Mouse (Mus musculus): ENCODE results near the gene Itm2b. TPM values are rescaled to one million over a fixed set of nuclear protein-coding genes. Genes with fewer than 3 reads are reported as not detected.

Gene Itm2b
- total and polyA plus RNA-seq, 2 experiments = 967 to 1,187 TPM

DNA sequence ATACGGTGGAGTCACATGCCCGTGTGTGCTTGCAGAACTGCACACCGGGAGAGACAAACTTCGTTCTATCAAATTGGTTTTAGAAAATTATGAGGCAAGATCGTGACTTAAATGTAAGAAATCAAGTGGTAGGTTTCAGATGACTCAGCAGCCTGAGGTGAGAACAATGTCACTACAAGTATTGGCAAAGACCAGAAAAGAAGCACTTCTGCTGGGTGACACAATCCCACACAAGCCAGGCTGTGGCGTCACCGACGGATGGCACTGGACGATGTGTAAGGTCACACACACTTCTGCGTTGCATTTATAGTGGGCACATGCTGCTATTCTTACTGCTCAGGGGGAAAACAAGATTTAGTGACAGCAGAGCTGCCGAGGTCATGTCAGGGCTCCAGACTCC, 21.3 kb downstream of the Itm2b start:
- 97% methylated on average over 11 of the region's 11 CpGs for WGBS
- TF ChIP-seq CTCF (IDR thresholded peaks at IDR 0.05; ENCODE audit: low read depth, low read length) (no peak), POLR2A (IDR thresholded peaks at IDR 0.05; ENCODE audit: extremely low read depth, insufficient read depth, low read length) (no peak)
- peaks cover 92% of the 10 kb centered on the region for H3K36me3 ChIP-seq (ENCODE audit: control insufficient read depth, insufficient read depth, low read length)

DNA sequence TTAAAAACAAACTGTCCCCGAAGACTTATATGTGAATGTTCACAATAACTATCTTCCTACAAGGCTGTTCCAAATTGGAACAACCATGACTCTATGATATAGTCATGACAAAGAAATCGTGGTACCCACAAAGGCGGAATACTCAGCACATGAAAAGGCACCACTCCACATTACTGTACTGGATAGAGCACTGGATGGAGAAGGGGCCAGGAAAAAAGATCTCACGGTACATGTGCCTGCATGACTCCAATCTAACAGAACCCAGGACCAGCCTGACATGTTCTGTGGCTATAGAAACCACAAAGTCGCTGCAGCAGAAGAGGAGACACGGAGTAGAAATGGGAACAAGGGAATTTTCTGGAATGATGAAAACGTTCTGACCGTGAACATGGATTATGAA, 30.4 kb downstream of the Itm2b start:
- WGBS = 93% methylated on average over 8 of the region's 8 CpGs
- no peaks in the 10 kb centered on the region for H3K4me1 ChIP-seq (ENCODE audit: control insufficient read depth, insufficient read depth, low read length)
- H3K27ac ChIP-seq (replicated peaks; ENCODE audit: insufficient read depth, low read depth, low read length) = no peak overlapping the region
- H3K9ac ChIP-seq (ENCODE audit: low read depth, low read length) = no peak overlapping the region
- H3K36me3 ChIP-seq (ENCODE audit: control insufficient read depth, insufficient read depth, low read length) = peaks cover 81% of the 10 kb centered on the region
- no peak overlapping the region for H3K4me3 ChIP-seq (ENCODE audit: insufficient read depth, low read depth, low read length)
- no peaks in the 10 kb centered on the region for H3K27me3 ChIP-seq (ENCODE audit: control insufficient read depth, insufficient read depth, low read length)
- TF ChIP-seq CTCF (IDR thresholded peaks at IDR 0.05; ENCODE audit: low read depth, low read length) (no peak), POLR2A (IDR thresholded peaks at IDR 0.05; ENCODE audit: extremely low read depth, insufficient read depth, low read length) (no peak)
- H3K79me2 ChIP-seq (ENCODE audit: control insufficient read depth, insufficient read depth, low read length) = no peaks in the 10 kb centered on the region
- no peak for DNase-seq (ENCODE audit: extremely low read depth, low read depth, low spot score)

More for the DNA sequence above, 21.3 kb downstream of the Itm2b start:
- Histone ChIP-seq H3K4me1 (ENCODE audit: control insufficient read depth, insufficient read depth, low read length) (no peaks in the 10 kb centered on the region), H3K79me2 (ENCODE audit: control insufficient read depth, insufficient read depth, low read length) (0 out of 2 replicates have a peak, but pooled peaks cover 3% of the 10 kb centered on the region), H3K27me3 (ENCODE audit: control insufficient read depth, insufficient read depth, low read length) (no peaks in the 10 kb centered on the region), H3K27ac (replicated peaks; ENCODE audit: insufficient read depth, low read depth, low read length) (no peak overlapping the region), H3K9ac (ENCODE audit: low read depth, low read length) (no peak overlapping the region), H3K4me3 (ENCODE audit: insufficient read depth, low read depth, low read length) (no peak overlapping the region)
- no peak for DNase-seq (ENCODE audit: extremely low read depth, low read depth, low spot score)

DNA sequence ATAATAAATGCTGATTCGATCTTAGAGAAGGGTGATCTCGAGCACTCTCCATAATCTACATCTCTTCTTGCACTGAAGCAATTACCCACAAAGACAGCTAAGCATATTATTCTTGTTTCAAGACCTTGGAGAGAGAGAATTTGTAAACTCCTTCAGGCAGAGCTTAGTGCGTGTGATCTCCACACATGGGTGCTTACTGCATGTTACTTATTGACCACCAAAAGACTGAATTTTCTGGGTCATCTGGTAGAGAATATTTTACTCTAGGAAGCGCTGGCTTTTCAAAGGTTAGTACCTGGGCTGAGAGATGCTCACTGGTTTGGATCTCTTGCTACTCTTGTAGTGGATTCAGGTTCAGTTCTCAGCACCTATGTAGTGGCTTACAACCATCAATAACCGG, 34.0 kb downstream of the Itm2b start:
- TF ChIP-seq CTCF (IDR thresholded peaks at IDR 0.05; ENCODE audit: low read depth, low read length) = no peak
- TF ChIP-seq POLR2A (IDR thresholded peaks at IDR 0.05; ENCODE audit: extremely low read depth, insufficient read depth, low read length) = no peak
- H3K79me2 ChIP-seq (ENCODE audit: control insufficient read depth, insufficient read depth, low read length) = no peaks in the 10 kb centered on the region
- H3K4me1 ChIP-seq (ENCODE audit: control insufficient read depth, insufficient read depth, low read length) = no peaks in the 10 kb centered on the region
- H3K27me3 ChIP-seq (ENCODE audit: control insufficient read depth, insufficient read depth, low read length) = no peaks in the 10 kb centered on the region
- H3K9ac ChIP-seq (ENCODE audit: low read depth, low read length) = no peak overlapping the region
- 95% methylated on average over 5 of the region's 5 CpGs for WGBS
- no peak overlapping the region for H3K4me3 ChIP-seq (ENCODE audit: insufficient read depth, low read depth, low read length)
- peaks cover 50% of the 10 kb centered on the region for H3K36me3 ChIP-seq (ENCODE audit: control insufficient read depth, insufficient read depth, low read length)
- H3K27ac ChIP-seq (replicated peaks; ENCODE audit: insufficient read depth, low read depth, low read length) = no peak overlapping the region
- no peak for DNase-seq (ENCODE audit: extremely low read depth, low read depth, low spot score)

DNA sequence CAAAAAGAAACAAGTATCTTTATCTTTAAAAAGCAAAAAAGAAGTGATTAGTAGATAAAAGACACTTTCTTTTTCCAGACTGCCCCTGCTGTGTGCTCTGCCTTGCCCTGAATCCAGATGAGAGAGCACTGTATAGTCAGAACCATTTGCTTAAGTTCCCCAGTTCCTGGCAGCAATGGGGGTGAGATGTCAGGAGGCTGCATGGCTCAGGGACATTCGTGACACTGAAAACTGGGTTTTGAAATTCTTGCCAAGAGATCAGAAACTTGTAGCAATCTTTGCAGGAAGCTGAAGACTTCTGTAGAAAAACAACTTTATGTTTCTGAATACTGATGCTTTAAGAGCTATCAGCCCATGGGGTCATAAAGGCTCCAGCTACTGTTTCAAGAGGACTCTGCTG, 35.1 kb downstream of the Itm2b start:
- Histone ChIP-seq H3K79me2 (ENCODE audit: control insufficient read depth, insufficient read depth, low read length) (no peaks in the 10 kb centered on the region), H3K9ac (ENCODE audit: low read depth, low read length) (no peak overlapping the region), H3K4me3 (ENCODE audit: insufficient read depth, low read depth, low read length) (no peak overlapping the region), H3K36me3 (ENCODE audit: control insufficient read depth, insufficient read depth, low read length) (peaks cover 39% of the 10 kb centered on the region), H3K4me1 (ENCODE audit: control insufficient read depth, insufficient read depth, low read length) (no peaks in the 10 kb centered on the region), H3K27me3 (ENCODE audit: control insufficient read depth, insufficient read depth, low read length) (no peaks in the 10 kb centered on the region), H3K27ac (replicated peaks; ENCODE audit: insufficient read depth, low read depth, low read length) (no peak overlapping the region)
- TF ChIP-seq POLR2A (IDR thresholded peaks at IDR 0.05; ENCODE audit: extremely low read depth, insufficient read depth, low read length) (no peak), CTCF (IDR thresholded peaks at IDR 0.05; ENCODE audit: low read depth, low read length) (no peak)
- WGBS = 29% methylated on average over 1 of the region's 1 CpGs
- DNase-seq (ENCODE audit: extremely low read depth, low read depth, low spot score) = no peak

DNA sequence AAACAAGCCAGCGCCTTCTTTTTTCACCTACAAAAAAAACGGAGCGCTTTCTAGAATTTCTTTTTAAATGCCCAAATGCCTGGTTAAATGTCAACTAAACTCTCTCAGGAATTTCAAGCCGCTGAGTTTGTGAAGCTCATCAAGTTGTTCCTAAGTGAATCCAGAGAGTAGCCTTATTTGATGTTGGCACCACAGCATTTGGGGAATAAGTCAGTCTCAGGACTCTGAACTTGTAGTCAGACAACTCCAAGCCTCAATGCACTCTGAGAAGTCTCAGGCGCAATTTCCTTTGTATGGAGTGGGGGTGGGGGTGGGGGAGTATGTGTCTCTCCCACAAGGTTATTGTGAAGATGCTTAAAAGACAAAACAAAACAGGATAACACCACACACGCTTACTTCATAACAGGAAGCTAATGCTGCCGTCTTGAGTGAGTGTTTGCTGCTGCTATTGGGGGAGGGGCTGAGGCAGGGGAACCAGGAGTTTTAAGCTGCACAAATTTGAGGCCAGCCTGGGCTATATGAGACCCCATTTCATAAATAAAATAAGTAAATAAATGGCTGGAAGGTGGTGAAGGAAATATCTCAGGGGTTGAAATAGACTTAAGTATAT, 35.9 kb downstream of the Itm2b start:
- H3K9ac ChIP-seq (ENCODE audit: low read depth, low read length) = no peak overlapping the region
- H3K27ac ChIP-seq (replicated peaks; ENCODE audit: insufficient read depth, low read depth, low read length) = no peak overlapping the region; the same call in 1 of the 2 replicates
- WGBS = 75% methylated on average over 7 of the region's 7 CpGs
- H3K4me3 ChIP-seq (ENCODE audit: insufficient read depth, low read depth, low read length) = no peak overlapping the region
- H3K36me3 ChIP-seq (ENCODE audit: control insufficient read depth, insufficient read depth, low read length) = peaks cover 33% of the 10 kb centered on the region
- DNase-seq (ENCODE audit: extremely low read depth, low read depth, low spot score) = no peak
- no peaks in the 10 kb centered on the region for H3K27me3 ChIP-seq (ENCODE audit: control insufficient read depth, insufficient read depth, low read length)
- H3K79me2 ChIP-seq (ENCODE audit: control insufficient read depth, insufficient read depth, low read length) = no peaks in the 10 kb centered on the region
- no peaks in the 10 kb centered on the region for H3K4me1 ChIP-seq (ENCODE audit: control insufficient read depth, insufficient read depth, low read length)
- TF ChIP-seq CTCF (IDR thresholded peaks at IDR 0.05; ENCODE audit: low read depth, low read length) = no peak
- TF ChIP-seq POLR2A (IDR thresholded peaks at IDR 0.05; ENCODE audit: extremely low read depth, insufficient read depth, low read length) = no peak

DNA sequence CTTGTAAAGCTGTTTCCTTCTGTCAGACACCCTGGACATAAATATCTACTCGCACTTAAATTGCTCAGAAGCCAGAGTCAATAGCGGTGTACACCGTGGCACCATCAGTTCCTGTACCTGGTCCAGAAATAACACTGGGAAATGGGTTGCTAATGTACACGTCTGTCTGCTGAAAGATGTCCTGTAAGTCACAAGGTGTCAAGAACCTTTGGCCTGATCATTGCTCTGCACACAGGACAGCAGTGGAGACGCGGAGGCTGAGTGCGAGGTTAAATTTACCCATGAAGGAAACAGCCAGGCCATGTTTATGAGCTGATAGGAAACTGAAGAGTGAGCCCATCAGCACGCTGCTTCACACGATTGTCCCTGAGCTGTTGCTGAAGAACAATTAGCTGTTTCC, 37.8 kb downstream of the Itm2b start:
- 44% methylated on average over 9 of the region's 9 CpGs for WGBS
- TF ChIP-seq CTCF (IDR thresholded peaks at IDR 0.05; ENCODE audit: low read depth, low read length) (no peak), POLR2A (IDR thresholded peaks at IDR 0.05; ENCODE audit: extremely low read depth, insufficient read depth, low read length) (no peak)
- Histone ChIP-seq H3K36me3 (ENCODE audit: control insufficient read depth, insufficient read depth, low read length) (peaks cover 22% of the 10 kb centered on the region), H3K9ac (ENCODE audit: low read depth, low read length) (no peak overlapping the region), H3K4me3 (ENCODE audit: insufficient read depth, low read depth, low read length) (no peak overlapping the region), H3K27ac (replicated peaks; ENCODE audit: insufficient read depth, low read depth, low read length) (no peak overlapping the region), H3K79me2 (ENCODE audit: control insufficient read depth, insufficient read depth, low read length) (no peaks in the 10 kb centered on the region), H3K27me3 (ENCODE audit: control insufficient read depth, insufficient read depth, low read length) (no peaks in the 10 kb centered on the region), H3K4me1 (ENCODE audit: control insufficient read depth, insufficient read depth, low read length) (no peaks in the 10 kb centered on the region)
- DNase-seq (ENCODE audit: extremely low read depth, low read depth, low spot score) = peak; percentile 58
